Mouse (Mus musculus) testis, postnatal 10 days (tissue): ENCODE measurements around the gene Dzip1l.
"Not testable (repeated sequence)": the region's sequence is repeated elsewhere in the genome, so short reads cannot be mapped to it uniquely, and the experiment has no call there.

Experiments used
- DNase-seq: peaks from one replicate; pipeline ENCODE4 v3.0.0; 2021; ENCODE audit warnings: low spot score

The Dzip1l gene

DNA sequence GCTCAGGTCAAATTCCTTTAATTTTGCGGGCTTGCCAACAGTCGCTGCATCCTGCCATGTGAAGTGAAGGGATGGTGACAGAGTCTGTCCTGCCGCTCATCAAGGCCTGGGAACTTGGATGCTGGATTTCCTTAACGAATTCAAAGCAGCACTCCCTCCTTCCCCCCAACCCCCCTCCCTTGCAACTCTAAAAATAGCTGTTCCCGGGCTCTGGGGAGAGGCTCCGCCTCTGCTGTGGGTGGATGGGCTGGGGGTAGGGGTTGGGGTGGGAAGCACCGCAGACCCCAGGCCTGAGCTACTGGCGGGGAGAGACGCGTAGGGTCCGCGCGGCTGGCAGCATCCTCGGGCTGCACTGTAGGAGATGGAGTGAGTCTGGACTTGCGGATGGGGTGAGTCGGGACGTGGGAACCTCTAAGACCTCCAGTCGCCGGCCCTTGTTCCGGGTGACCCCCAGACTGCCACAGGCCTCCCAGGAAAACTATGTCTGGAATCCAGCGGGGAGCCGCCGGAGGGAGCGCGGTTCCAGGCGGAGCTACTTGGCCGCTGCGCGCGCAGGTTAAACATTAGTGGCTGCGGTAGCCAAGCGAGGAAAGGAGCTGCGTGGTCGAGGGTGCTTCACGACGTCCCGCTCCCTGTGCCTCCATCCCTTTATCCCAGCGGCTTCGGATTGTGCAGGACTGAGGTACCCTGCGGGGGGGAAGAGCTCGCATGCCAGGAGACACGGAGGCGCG, at the start of gene Dzip1l:
TSS of gene Dzip1l (plus strand) at position 216 of the 731 bp plus-strand sequence.
- DNase-seq = peak; percentile 83

DNA sequence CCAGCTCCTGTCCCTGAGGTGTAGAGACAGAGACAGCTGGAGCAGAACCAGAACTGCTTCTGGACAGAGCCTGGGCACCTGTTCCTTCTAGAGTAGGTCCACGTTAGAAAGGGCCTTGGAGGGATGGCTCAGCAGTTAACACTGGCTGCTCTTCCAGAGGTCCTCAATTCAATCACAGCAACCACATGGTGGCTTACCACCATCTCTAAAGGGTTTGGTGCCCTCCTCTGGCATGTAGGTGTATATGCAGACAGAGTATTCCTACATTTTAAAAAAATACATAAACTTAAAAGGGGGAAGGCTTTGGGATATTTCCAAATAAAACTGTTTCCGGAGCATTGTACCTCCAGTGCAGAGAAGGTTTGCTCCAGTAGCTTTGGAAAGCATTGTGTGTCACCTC, 48.6 kb upstream of the Dzip1l start:
- DNase-seq = peak; percentile 45

- DNase-seq = peak; percentile 83
These were observed 41.6 kb upstream of the Dzip1l start for GRCm38 (mm10) chr9:99587505-99588202.

DNA sequence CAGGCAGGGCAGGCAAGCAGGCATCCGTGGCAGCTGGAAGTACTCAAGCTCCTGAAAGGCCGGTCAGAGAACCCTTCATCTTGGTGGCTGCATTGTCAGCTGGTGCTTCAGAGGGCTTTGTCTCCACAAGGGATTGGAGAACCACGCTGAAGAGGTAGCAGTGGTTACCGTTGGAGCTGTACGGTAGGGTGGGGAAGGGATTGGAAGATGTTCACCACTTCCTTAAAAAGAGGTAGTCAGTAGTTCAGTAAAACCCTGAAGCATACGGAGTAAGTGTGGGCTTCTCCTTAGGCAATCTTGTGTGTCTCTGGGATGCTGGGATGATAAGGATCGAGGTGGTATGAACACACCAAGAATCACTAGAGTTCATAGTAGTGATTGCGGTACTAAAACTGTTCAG, 38.2 kb upstream of the Dzip1l start:
- no peak for DNase-seq

DNA sequence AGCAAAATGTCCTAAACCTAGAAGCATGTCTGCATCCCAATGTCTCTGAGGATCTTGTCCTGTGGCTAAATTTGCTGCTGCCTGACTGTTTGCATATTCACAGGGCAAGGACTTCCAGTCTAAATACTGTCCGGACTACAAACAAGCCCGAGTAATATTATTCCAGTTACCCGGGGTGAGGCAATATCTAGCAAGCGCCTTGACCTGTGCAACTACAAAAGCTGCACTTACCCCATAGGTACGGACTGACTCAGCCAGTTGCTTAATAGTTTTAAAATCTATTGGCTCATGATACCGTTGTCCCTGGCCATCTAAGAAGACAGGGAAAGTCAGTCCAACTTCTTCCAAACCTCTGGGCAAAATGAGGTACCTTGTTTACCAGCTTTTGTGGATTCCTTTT, 30.2 kb upstream of the Dzip1l start:
- not testable (repeated sequence) for DNase-seq

- no peak for DNase-seq
These were observed 25.7 kb upstream of the Dzip1l start for GRCm38 (mm10) chr9:99603566-99603965.

DNA sequence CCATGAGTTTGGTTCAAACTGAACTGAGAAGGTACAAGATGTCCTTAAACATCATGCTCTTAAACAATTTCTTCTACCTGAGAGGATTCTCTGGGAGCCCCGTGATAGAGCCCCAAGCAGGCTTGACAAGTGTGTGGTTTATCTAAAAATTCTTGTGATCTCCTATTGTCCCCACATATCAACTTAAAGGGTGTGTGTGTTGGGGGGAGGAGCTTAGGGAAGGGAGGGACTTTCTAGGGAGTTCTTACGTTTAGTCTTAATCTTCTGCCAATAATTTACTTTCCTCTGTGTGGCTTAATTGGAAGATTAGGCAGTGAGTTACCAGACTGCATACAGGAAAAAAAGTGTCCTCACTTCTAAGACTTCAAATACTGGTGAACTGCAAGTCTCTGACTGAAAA, 17.1 kb upstream of the Dzip1l start, which contains the start of gene A4gnt:
TSS of gene A4gnt (plus strand) at position 301 of the 400 bp plus-strand sequence.
- DNase-seq = no peak

- DNase-seq = no peak
These were observed 9.6 kb upstream of the Dzip1l start for GRCm38 (mm10) chr9:99619688-99620087.

DNA sequence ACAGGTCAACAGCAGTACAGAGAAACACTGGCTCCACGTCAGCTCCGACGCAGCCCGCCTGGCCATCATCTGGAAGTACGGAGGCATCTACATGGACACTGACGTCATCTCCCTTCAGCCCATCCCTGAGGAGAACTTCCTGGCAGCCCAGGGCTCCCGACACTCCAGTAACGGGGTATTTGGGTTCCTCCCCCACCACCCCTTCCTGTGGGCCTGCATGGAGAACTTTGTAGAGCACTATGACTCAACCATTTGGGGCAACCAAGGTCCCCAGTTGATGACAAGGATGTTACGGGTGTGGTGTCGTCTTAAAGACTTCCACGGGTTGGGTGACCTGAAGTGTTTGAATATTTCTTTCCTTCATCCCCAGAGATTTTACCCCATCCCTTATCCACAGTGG, 9.1 kb upstream of the Dzip1l start:
- no peak for DNase-seq

- no peak for DNase-seq
These were observed 7.3 kb upstream of the Dzip1l start for GRCm38 (mm10) chr9:99622034-99622433.

GRCm38 (mm10) chr9:99622966-99623365, 6.3 kb upstream of the Dzip1l start:
- no peak for DNase-seq

DNA sequence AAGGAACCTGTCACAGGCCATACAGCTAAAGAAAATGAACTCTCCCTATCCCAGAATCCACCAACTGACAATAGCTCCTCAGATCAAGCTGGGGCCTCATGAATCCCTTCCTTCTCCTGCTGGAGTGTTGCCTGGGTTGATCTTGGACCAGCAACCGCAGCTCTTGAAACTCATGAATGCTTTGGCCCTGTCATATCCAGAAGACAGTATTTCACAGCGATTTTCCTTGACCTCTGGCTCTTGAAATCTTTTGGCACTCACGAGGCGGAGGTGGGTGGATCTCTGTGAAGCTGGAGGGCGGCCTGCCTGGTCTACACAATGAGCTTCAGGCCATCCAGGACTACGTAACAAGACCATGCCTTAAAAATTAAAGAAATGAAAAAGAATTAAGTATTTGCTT, 5.2 kb upstream of the Dzip1l start:
- DNase-seq = peak; percentile 43

GRCm38 (mm10) chr9:99628581-99628980, 715 bp upstream of the Dzip1l start:
- no peak for DNase-seq

GRCm38 (mm10) chr9:99630071-99630470, 775 bp downstream of the Dzip1l start:
- DNase-seq = no peak

DNA sequence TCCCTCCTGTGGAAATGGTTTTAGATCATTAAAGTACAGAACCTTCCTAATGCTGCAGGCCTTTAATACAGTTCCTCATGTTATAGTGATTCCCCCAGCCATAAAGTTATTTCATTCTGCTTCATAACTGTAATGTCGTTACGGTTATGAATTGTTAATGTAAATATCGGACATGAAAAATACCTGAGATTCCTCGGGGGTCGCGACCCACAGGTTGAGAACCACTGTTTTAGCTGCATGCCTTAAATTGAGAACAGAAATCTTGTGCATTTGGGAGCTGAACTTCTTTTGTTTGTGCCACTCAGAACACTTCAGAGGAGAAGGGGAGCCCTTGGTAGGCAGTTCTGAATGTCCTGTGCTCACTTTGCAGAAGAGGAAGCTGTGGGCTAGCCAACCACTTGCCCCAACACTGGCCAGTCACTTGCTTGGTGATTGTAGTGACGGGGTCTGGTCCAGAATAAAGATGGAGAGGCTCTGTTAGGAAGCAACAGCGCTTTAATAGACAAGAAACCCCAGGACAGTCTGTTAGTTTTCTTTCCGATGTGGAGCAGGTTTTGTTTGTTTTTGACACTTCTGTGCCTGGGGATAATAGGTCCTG, 1.3 kb downstream of the Dzip1l start:
- no peak for DNase-seq

DNA sequence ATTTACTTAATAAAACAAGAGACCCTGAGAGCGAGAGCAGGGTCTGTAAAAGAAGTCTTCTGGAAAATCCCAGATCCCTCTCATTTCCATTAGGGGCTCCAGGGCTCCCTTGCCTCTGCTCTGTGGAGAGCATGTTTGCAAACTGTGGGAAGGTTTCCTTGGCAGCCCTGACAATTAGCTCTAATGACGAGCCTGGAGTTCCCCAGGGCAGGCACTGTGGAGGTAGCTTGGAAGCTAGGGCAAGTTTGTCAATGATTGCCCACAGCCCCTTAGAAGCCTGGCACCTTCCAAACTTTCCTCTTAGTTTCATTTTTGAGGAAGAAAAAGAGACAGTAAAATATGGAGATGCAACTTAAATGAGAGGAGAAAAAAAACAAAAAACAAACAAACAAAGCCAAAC, 2.5 kb downstream of the Dzip1l start:
- DNase-seq = no peak

DNA sequence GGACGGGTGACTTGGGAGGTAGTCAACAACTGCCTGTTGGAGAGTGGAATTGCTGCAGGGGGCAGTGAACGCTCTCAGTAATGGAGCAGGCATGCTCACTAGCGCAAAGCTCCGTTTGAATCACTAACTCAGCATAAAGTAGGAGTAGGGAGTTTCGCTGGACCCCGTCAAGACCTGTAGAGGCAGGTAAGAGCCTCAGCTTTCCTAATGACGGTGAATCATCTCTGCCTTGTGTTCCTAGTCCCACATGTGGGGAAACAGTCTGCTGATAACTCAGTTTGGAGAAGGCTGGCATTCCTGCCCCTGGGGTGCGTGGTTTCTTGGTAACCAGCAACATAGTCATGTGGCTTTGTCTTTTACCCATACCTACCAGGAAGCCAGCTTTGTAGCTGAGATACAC, 3.0 kb downstream of the Dzip1l start:
- DNase-seq = no peak

- DNase-seq = no peak
These were observed 7.5 kb downstream of the Dzip1l start for GRCm38 (mm10) chr9:99636776-99637175.

GRCm38 (mm10) chr9:99637227-99637626, 7.9 kb downstream of the Dzip1l start:
- DNase-seq = no peak

DNA sequence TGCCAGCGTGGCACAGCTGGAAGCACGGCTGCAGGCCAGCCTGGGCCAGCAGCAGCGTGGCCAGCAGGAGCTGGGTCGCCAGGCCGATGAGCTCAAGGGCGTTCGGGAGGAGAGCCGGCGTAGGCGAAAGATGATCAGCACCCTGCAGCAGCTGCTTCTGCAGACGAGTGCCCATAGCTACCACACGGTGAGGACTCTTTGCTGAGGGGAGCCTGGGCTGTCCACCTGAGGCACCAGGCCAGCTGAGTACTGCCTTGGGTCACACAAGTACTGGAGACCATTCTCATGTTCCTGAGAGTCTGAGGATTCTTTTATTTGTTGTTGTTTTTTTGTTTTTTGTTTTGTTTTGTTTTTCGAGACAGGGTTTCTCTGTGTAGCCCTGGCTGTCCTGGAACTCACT, 8.4 kb downstream of the Dzip1l start:
- DNase-seq = no peak

- no peak for DNase-seq
These were observed 10.7 kb downstream of the Dzip1l start for GRCm38 (mm10) chr9:99639957-99640356.

DNA sequence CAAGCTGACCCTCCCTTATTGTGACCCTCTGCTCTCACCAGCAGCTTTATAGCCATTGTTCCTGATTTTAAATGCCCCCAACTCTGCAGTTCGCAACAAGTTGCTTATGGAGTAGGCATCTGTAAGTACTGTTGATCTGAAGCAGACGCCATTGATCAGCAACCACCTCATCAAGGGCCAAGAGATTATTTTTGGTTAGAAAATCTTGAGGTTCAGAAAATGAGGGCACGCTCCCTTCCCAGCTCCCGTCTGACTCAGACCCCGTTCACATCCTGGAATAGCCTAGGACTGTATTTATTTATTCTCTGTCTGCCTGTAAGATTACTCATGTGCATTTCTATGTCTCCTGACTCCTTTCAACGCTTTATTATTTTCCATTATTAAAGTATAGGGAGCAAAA, 16.1 kb downstream of the Dzip1l start:
- no peak for DNase-seq

DNA sequence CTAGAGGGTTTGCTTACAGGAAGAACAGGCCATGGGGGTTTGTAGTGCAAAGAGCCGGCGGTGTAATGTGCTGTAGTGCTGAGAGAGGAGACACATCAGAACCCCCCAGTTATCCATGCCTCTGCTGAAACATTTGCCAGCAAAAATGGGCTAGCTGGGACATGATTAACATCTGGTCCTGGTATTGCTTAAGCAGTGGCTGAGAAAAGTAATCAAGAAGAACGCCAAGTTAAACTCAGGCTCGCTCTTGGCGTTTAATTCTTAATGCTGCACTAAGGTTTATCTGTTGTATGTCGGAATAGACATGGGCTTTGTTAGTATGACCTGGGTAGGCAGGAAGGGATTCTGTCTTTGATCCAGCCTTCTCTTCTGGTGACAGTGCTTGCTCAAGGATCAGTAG, 16.8 kb downstream of the Dzip1l start:
- no peak for DNase-seq
